ENCODE assay signal across 8 mouse cellular contexts in genomic region chr6:120987571-120988084, GRCm38 (mm10).
DNase-seq lines count a peak whose midpoint lies in the region; ATAC-seq lines count a peak whose summit lies in the region.

No protein-coding gene starts in this region.

- H3K27me3 ChIP-seq in hindbrain, embryonic 13.5 days, result no peaks in the 10 kb centered on the region
- H3K27me3 ChIP-seq in hindbrain, embryonic 11.5 days (ENCODE audit: control insufficient read depth, insufficient read depth, low read length), result no peaks in the 10 kb centered on the region
- H3K27me3 ChIP-seq in heart, embryonic 12.5 days (replicated peaks), result no peaks in the 10 kb centered on the region
- H3K27me3 ChIP-seq in neural tube, embryonic 12.5 days (replicated peaks), result no peaks in the 10 kb centered on the region

- H3K36me3 ChIP-seq in hindbrain, embryonic 13.5 days, result peaks cover 21% of the 10 kb centered on the region
- no peaks in the 10 kb centered on the region for H3K36me3 ChIP-seq in hindbrain, embryonic 11.5 days (ENCODE audit: control insufficient read depth, insufficient read depth, low read length)
- peaks cover 23% of the 10 kb centered on the region for H3K36me3 ChIP-seq in heart, embryonic 12.5 days
- no peaks in the 10 kb centered on the region for H3K36me3 ChIP-seq in neural tube, embryonic 12.5 days

- H3K4me3 ChIP-seq in hindbrain, embryonic 13.5 days, result no peak overlapping the region
- H3K4me3 ChIP-seq in hindbrain, embryonic 11.5 days (ENCODE audit: low read depth, low read length), result no peak overlapping the region
- no peak overlapping the region for H3K4me3 ChIP-seq in brown adipose tissue, adult 24 weeks (ENCODE audit: insufficient read depth, low read depth, low read length)
- no peak overlapping the region for H3K4me3 ChIP-seq in heart, embryonic 12.5 days
- no peak overlapping the region for H3K4me3 ChIP-seq in neural tube, embryonic 12.5 days

- H3K4me1 ChIP-seq in hindbrain, embryonic 13.5 days (replicated peaks), result peaks cover 21% of the 10 kb centered on the region
- peaks cover 2% of the 10 kb centered on the region; the same call in 1 of the 2 replicates for H3K4me1 ChIP-seq in hindbrain, embryonic 11.5 days (replicated peaks; ENCODE audit: control insufficient read depth, insufficient read depth, low read length)
- no peaks in the 10 kb centered on the region for H3K4me1 ChIP-seq in brown adipose tissue, adult 24 weeks (ENCODE audit: control insufficient read depth, insufficient read depth, insufficient read length, low read length)
- H3K4me1 ChIP-seq in heart, embryonic 12.5 days (replicated peaks), result peaks cover 46% of the 10 kb centered on the region
- H3K4me1 ChIP-seq in neural tube, embryonic 12.5 days, result peaks cover 10% of the 10 kb centered on the region

- H3K9ac ChIP-seq in hindbrain, embryonic 13.5 days, result no peak overlapping the region
- no peak overlapping the region for H3K9ac ChIP-seq in hindbrain, embryonic 11.5 days (ENCODE audit: low read depth, low read length)
- H3K9ac ChIP-seq in heart, embryonic 12.5 days, result peak overlapping the region; percentile 42; the same call in 1 of the 2 replicates
- no peak overlapping the region for H3K9ac ChIP-seq in neural tube, embryonic 12.5 days

- H3K4me2 ChIP-seq in hindbrain, embryonic 13.5 days, result no peak overlapping the region
- H3K4me2 ChIP-seq in hindbrain, embryonic 11.5 days (replicated peaks; ENCODE audit: low read depth, low read length), result no peak overlapping the region
- H3K4me2 ChIP-seq in heart, embryonic 12.5 days, result peak overlapping the region; percentile 6; the same call in 1 of the 2 replicates
- no peak overlapping the region for H3K4me2 ChIP-seq in neural tube, embryonic 12.5 days (replicated peaks)

- no peak for DNase-seq in hindbrain, embryonic 11.5 days (ENCODE audit: low spot score)
- peak; percentile 21 for DNase-seq in 3T3-L1 (ENCODE audit: low read depth, low spot score)
- no peak for DNase-seq in natural killer cell, adult 2 months (ENCODE audit: low spot score in 2 of 2)

- peak overlapping the region; percentile 64 for H3K27ac ChIP-seq in hindbrain, embryonic 13.5 days
- H3K27ac ChIP-seq in hindbrain, embryonic 11.5 days (ENCODE audit: low read depth, low read length), result no peak overlapping the region
- H3K27ac ChIP-seq in brown adipose tissue, adult 24 weeks (replicated peaks; ENCODE audit: low read depth, low read length), result peak overlapping the region; percentile 57
- H3K27ac ChIP-seq in heart, embryonic 12.5 days (ENCODE audit: poor library complexity, severe bottlenecking), result peak overlapping the region; percentile 80
- H3K27ac ChIP-seq in neural tube, embryonic 12.5 days, result no peak overlapping the region

- H3K9me3 ChIP-seq in hindbrain, embryonic 13.5 days, result no peaks in the 10 kb centered on the region
- no peaks in the 10 kb centered on the region for H3K9me3 ChIP-seq in hindbrain, embryonic 11.5 days (ENCODE audit: control insufficient read depth, low read length)
- no peaks in the 10 kb centered on the region for H3K9me3 ChIP-seq in heart, embryonic 12.5 days (replicated peaks)
- no peaks in the 10 kb centered on the region for H3K9me3 ChIP-seq in neural tube, embryonic 12.5 days

- WGBS in hindbrain, embryonic 13.5 days, result 31% methylated on average over 10 of the region's 10 CpGs
- WGBS in hindbrain, embryonic 11.5 days, result 30% methylated on average over 10 of the region's 10 CpGs
- 23% methylated on average over 10 of the region's 10 CpGs for WGBS in heart, embryonic 12.5 days
- WGBS in neural tube, embryonic 12.5 days, result 24% methylated on average over 10 of the region's 10 CpGs

- 0 out of 2 replicates have a peak, but pooled peaks have one; percentile 19 for ATAC-seq in hindbrain, embryonic 13.5 days (ENCODE audit: low FRiP score)
- no peak for ATAC-seq in hindbrain, embryonic 11.5 days (ENCODE audit: low FRiP score)
- ATAC-seq in heart, embryonic 12.5 days (ENCODE audit: insufficient number of reproducible peaks, low FRiP score), result peak; percentile 12; the same call in 1 of the 2 replicates
- 0 out of 2 replicates have a peak, but pooled peaks have one; percentile 38 for ATAC-seq in neural tube, embryonic 12.5 days (ENCODE audit: low FRiP score, low read depth)
- no peak for ATAC-seq in erythroblast, adult 5-6 weeks (replicated peaks; ENCODE audit: low FRiP score, poor library complexity, severe bottlenecking)

Comparison
In these comparisons a context has a peak if more than half of its experiments do, and no peak if none do; other contexts are left out.
1. ATAC-seq: peak in hindbrain, embryonic 13.5 days (single experiment), heart, embryonic 12.5 days (single experiment) and neural tube, embryonic 12.5 days (single experiment); none in hindbrain, embryonic 11.5 days (single experiment) and erythroblast, adult 5-6 weeks (single experiment).
2. H3K27ac ChIP-seq: peak in hindbrain, embryonic 13.5 days (single experiment), brown adipose tissue, adult 24 weeks (single experiment) and heart, embryonic 12.5 days (single experiment); none in hindbrain, embryonic 11.5 days (single experiment) and neural tube, embryonic 12.5 days (single experiment).